Mouse (Mus musculus): ENCODE results near the gene Hist1h2be.

- TF ChIP-seq POLR2A (IDR thresholded peaks at IDR 0.05; ENCODE audit: borderline replicate concordance, low read depth, low read length): no peak
- TF ChIP-seq CTCF (IDR thresholded peaks at IDR 0.05; ENCODE audit: low read depth, low read length): no peak
These were observed 38.5 kb downstream of the Hist1h2be start for GRCm38 (mm10) chr13:23582219-23583056.
